Mouse (Mus musculus) liver, embryonic 15.5 days (tissue): ENCODE data around the gene Lgals3. TPM values are rescaled to one million over a fixed set of nuclear protein-coding genes. Genes with fewer than 3 reads are reported as not detected.

Source experiments
- ATAC-seq: fragments of 200-750 bp; cut with Nextera tagmentation; 2 replicates; pipeline ENCODE4 v1.8.0; 2017; ENCODE audit warnings: moderate number of reproducible peaks, mild to moderate bottlenecking, moderate library complexity; ENCODE audit not compliant: insufficient read depth
- H3K27ac ChIP-seq: fragments of 300-500 bp; sonication (generic); replicated peaks from 2 replicates; pipeline ENCODE4 v1.5.1; 2015; ENCODE audit warnings: mild to moderate bottlenecking, inconsistent platforms
- H3K27me3 ChIP-seq: fragments of 300-500 bp; sonication (generic); 2 replicates; pipeline ENCODE4 v1.6.1; 2015; ENCODE audit warnings: mild to moderate bottlenecking, inconsistent platforms
- H3K36me3 ChIP-seq: fragments of 300-500 bp; sonication (generic); replicated peaks from 2 replicates; pipeline ENCODE4 v1.6.1; 2015; ENCODE audit warnings: moderate library complexity, mild to moderate bottlenecking, inconsistent platforms
- H3K4me1 ChIP-seq: fragments of 300-500 bp; sonication (generic); replicated peaks from 2 replicates; pipeline ENCODE4 v1.6.1; 2015; ENCODE audit warnings: inconsistent platforms
- H3K4me2 ChIP-seq: fragments of 300-500 bp; sonication (generic); 2 replicates; pipeline ENCODE4 v1.6.1; 2015; ENCODE audit warnings: moderate library complexity, mild to moderate bottlenecking, inconsistent platforms
- H3K4me3 ChIP-seq: fragments of 300-500 bp; sonication (generic); replicated peaks from 2 replicates; pipeline ENCODE4 v1.5.1; 2015; ENCODE audit warnings: mild to moderate bottlenecking, inconsistent platforms
- H3K9ac ChIP-seq: fragments of 300-500 bp; sonication (generic); 2 replicates; pipeline ENCODE4 v1.6.1; 2015; ENCODE audit warnings: moderate library complexity, mild to moderate bottlenecking, inconsistent platforms
- H3K9me3 ChIP-seq: fragments of 300-500 bp; sonication (generic); replicated peaks from 2 replicates; pipeline ENCODE4 v1.6.1; 2016; ENCODE audit warnings: inconsistent platforms
- WGBS: fragments of 180-500 bp; shearing (Covaris S2); methylation state at CpG from one replicate; pipeline ENCODE4 v1.1.7; 2015; ENCODE audit warnings: mixed read lengths; ENCODE audit not compliant: insufficient replicate concordance; 5-methylcytosine and 5-hydroxymethylcytosine counted together
- polyA plus RNA-seq: library from polyadenylated mRNA; unstranded; fragments of >200 nt; fragmentation: Nextera tagmentation; extraction: Ambion mirVana; gene quantifications from 2 replicates; pipeline ENCODE4 v1.2.1, GENCODE M21; 2015

The Lgals3 gene
- polyA plus RNA-seq, 1 experiment from 2014 or later: 43.1 TPM

DNA sequence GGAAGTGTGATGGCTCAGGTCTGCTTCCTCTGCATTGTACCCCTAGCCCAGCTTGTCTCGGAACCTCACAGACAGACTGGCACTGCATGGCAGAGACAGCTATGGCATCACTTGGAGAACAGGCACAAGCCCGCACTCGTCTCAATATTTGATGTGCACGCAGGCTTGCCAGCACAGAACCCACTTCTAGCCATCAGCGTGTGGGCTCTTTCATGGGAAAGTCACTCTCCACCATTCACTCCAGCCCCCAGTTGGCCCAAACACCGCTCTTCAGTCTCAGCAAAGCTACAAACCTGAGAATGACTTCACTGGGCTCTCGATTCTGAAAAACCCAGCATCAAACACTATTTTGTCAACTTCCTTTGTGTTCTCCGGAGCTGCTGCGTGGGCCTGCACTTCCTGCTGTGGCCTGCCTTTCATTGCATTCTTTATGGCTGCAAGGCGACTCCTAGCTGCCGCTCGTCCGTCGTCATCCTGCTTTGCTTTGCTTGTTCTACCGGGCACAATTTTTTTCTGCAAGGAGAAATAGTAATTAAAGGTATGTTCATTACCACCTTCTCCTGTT lies 28.0 kb downstream of the Lgals3 start:
- WGBS: 89% methylated on average over 15 of the region's 15 CpGs
- Histone ChIP-seq H3K4me2 (no peak overlapping the region), H3K36me3 (peaks cover 100% of the 10 kb centered on the region), H3K27ac (no peak overlapping the region), H3K9ac (no peak overlapping the region), H3K4me1 (no peaks in the 10 kb centered on the region), H3K27me3 (no peaks in the 10 kb centered on the region), H3K4me3 (no peak overlapping the region), H3K9me3 (no peaks in the 10 kb centered on the region)
- no peak for ATAC-seq

DNA sequence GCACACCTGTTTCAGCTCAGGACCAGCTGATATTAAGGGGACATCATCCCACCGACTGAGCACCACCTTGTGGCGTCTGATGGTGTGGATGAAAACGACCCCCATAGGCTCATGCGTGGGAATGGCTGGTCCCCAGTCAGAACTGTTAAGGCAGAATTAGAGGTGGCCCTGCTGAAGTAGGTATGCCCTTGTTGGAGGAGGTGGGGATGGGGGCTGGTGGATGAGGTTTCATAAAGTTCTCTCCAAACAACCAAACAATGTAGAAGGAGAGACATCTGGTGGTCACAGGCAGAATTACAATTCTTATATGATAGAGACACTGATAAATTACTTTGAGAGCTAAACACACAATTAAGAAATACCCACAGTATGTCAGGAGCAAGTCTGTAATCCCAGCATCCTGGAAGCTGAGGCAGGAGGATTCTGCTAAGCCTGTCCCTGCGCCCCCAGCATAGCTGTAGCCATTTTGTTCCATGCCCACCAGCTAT lies 28.7 kb downstream of the Lgals3 start:
- no peak for ATAC-seq
- Histone ChIP-seq H3K4me3 (no peak overlapping the region), H3K4me2 (no peak overlapping the region), H3K9me3 (no peaks in the 10 kb centered on the region), H3K36me3 (peaks cover 100% of the 10 kb centered on the region), H3K9ac (no peak overlapping the region), H3K27me3 (no peaks in the 10 kb centered on the region), H3K4me1 (no peaks in the 10 kb centered on the region), H3K27ac (no peak overlapping the region)
- WGBS: 73% methylated on average over 5 of the region's 5 CpGs

- no peaks in the 10 kb centered on the region for H3K27me3 ChIP-seq
- ATAC-seq: no peak
- peaks cover 100% of the 10 kb centered on the region for H3K36me3 ChIP-seq
- no peak overlapping the region for H3K4me3 ChIP-seq
- H3K9me3 ChIP-seq: no peaks in the 10 kb centered on the region
- 80% methylated on average over 8 of the region's 8 CpGs for WGBS
- H3K4me1 ChIP-seq: 0 out of 2 replicates have a peak, but pooled peaks cover 5% of the 10 kb centered on the region
- H3K9ac ChIP-seq: no peak overlapping the region
- H3K4me2 ChIP-seq: no peak overlapping the region
- H3K27ac ChIP-seq: no peak overlapping the region
These were observed 35.2 kb downstream of the Lgals3 start for GRCm38 (mm10) chr14:47402735-47403134.

GRCm38 (mm10) chr14:47406000-47406399 lies 38.4 kb downstream of the Lgals3 start:
- H3K4me3 ChIP-seq: no peak overlapping the region
- WGBS: 82% methylated on average over 9 of the region's 9 CpGs
- no peak for ATAC-seq
- no peak overlapping the region for H3K4me2 ChIP-seq
- H3K27me3 ChIP-seq: no peaks in the 10 kb centered on the region
- no peak overlapping the region for H3K27ac ChIP-seq
- H3K36me3 ChIP-seq: peaks cover 100% of the 10 kb centered on the region
- H3K9me3 ChIP-seq: no peaks in the 10 kb centered on the region
- no peak overlapping the region for H3K9ac ChIP-seq
- 0 out of 2 replicates have a peak, but pooled peaks cover 5% of the 10 kb centered on the region for H3K4me1 ChIP-seq

DNA sequence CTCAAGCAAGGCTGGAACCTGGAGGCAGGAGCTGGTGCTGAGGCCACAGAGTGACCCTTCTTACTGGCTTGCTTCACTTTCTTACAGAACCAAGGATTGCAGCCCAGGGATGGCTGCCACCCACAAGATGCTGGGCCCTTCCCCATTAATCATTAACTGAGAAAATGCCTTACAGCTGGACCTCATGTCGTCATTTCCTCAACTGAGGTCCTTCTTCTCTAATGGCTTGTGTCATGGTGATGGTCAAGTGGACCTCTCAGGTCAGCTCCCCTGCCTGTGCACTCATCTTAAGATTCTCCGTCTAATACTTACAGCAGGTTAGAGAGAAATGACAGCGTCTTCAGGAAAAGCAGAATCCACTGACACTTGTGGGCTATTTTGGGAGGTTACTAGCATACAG lies 49.8 kb downstream of the Lgals3 start:
- Histone ChIP-seq H3K4me1 (peaks cover 35% of the 10 kb centered on the region), H3K9ac (peak overlapping the region; percentile 67), H3K4me3 (peak overlapping the region; percentile 70), H3K27me3 (no peaks in the 10 kb centered on the region), H3K36me3 (peaks cover 46% of the 10 kb centered on the region), H3K27ac (peak overlapping the region; percentile 84), H3K4me2 (peak overlapping the region; percentile 82), H3K9me3 (no peaks in the 10 kb centered on the region)
- 27% methylated on average over 3 of the region's 3 CpGs for WGBS
- ATAC-seq: no peak

DNA sequence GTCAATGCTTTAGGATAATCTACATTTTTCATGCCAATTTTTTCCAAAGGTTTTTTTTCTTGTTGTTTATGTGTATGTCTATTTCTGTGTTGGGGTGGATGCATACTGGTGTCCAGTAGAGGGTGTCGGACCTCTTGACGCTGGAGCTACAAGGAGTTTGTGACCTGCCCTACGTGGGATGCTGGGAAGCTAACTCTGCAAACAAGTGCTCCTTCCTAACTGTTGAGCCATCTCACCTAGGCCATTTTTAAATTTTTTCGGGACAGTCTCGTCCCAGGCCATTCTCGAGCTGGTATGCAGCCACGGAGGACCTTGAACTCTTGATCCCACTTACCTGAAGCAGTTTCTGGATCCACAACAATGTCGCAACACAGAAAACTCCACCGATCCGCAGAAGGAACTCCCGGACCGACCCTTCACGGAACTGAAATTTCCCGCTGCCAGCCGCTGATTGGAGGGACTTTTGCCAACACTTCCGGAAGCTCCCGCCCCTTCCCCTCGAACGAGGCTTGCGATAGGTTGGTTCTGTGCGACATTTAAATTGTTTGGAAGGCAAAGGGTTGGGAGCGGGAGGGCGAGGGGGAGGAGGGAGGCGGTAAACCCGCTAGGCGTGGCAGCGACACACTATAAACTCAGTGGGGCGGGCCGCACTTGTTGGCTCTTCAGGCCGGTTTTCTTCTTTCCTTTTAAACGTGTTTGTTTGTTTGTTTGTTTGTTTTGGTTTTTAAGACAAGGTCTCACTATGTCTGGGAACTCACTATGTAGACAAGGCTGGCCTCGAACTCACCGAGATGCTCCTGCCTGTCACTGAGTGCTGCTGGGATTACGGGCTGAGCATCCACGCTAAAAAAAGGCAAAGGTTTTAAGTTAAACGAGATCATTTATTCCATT lies 50.5 kb downstream of the Lgals3 start, which contains the start of gene Dlgap5:
Gene Dlgap5 (minus strand): TSS at position 633 of the 891 bp plus-strand sequence.
- H3K9me3 ChIP-seq: no peaks in the 10 kb centered on the region
- peak within 1 kb of the TSS; percentile 70 for H3K4me3 ChIP-seq
- peak; percentile 99 for ATAC-seq
- peak within 1 kb of the TSS; percentile 67 for H3K9ac ChIP-seq
- H3K4me2 ChIP-seq: peak within 1 kb of the TSS; percentile 82
- peaks cover 39% of the 10 kb centered on the region for H3K36me3 ChIP-seq
- H3K27ac ChIP-seq: peak within 1 kb of the TSS; percentile 84
- 2% methylated on average over 36 of the region's 36 CpGs for WGBS
- no peaks in the 10 kb centered on the region for H3K27me3 ChIP-seq
- H3K4me1 ChIP-seq: peaks cover 35% of the 10 kb centered on the region

GRCm38 (mm10) chr14:47418666-47418991 lies 51.1 kb downstream of the Lgals3 start:
- peaks cover 33% of the 10 kb centered on the region for H3K36me3 ChIP-seq
- peak overlapping the region; percentile 84 for H3K27ac ChIP-seq
- peak overlapping the region; percentile 67 for H3K9ac ChIP-seq
- peak overlapping the region; percentile 82 for H3K4me2 ChIP-seq
- 32% methylated on average over 5 of the region's 5 CpGs for WGBS
- H3K4me1 ChIP-seq: peaks cover 35% of the 10 kb centered on the region
- no peak for ATAC-seq
- no peaks in the 10 kb centered on the region for H3K27me3 ChIP-seq
- H3K4me3 ChIP-seq: peak overlapping the region; percentile 70
- no peaks in the 10 kb centered on the region for H3K9me3 ChIP-seq

- ATAC-seq: no peak
- peaks cover 28% of the 10 kb centered on the region for H3K36me3 ChIP-seq
- WGBS: 67% methylated on average over 9 of the region's 9 CpGs
- peak overlapping the region; percentile 82 for H3K4me2 ChIP-seq
- peak overlapping the region; percentile 70 for H3K4me3 ChIP-seq
- H3K27me3 ChIP-seq: no peaks in the 10 kb centered on the region
- peaks cover 35% of the 10 kb centered on the region for H3K4me1 ChIP-seq
- H3K9me3 ChIP-seq: no peaks in the 10 kb centered on the region
- H3K9ac ChIP-seq: peak overlapping the region; percentile 67; the same call in 1 of the 2 replicates
- H3K27ac ChIP-seq: peak overlapping the region; percentile 84
These were observed 51.6 kb downstream of the Lgals3 start for GRCm38 (mm10) chr14:47419034-47419625.

- H3K4me3 ChIP-seq: no peak overlapping the region
- no peaks in the 10 kb centered on the region for H3K27me3 ChIP-seq
- 0 out of 2 replicates have a peak overlapping the region, but pooled peaks have one; percentile 84 for H3K27ac ChIP-seq
- H3K36me3 ChIP-seq: peaks cover 22% of the 10 kb centered on the region
- ATAC-seq: no peak
- no peak overlapping the region for H3K9ac ChIP-seq
- H3K4me2 ChIP-seq: no peak overlapping the region
- H3K9me3 ChIP-seq: no peaks in the 10 kb centered on the region
- WGBS: 85% methylated on average over 24 of the region's 24 CpGs
- H3K4me1 ChIP-seq: peaks cover 35% of the 10 kb centered on the region
These were observed 52.2 kb downstream of the Lgals3 start for GRCm38 (mm10) chr14:47419723-47420276.

- no peaks in the 10 kb centered on the region for H3K27me3 ChIP-seq
- WGBS: 32% methylated on average over 2 of the region's 2 CpGs
- ATAC-seq: no peak
- H3K4me3 ChIP-seq: no peak overlapping the region
- peaks cover 3% of the 10 kb centered on the region; the same call in 1 of the 2 replicates for H3K36me3 ChIP-seq
- H3K9me3 ChIP-seq: no peaks in the 10 kb centered on the region
- no peak overlapping the region for H3K27ac ChIP-seq
- peaks cover 23% of the 10 kb centered on the region for H3K4me1 ChIP-seq
- no peak overlapping the region for H3K9ac ChIP-seq
- no peak overlapping the region for H3K4me2 ChIP-seq
These were observed 54.1 kb downstream of the Lgals3 start for GRCm38 (mm10) chr14:47421606-47422005.

DNA sequence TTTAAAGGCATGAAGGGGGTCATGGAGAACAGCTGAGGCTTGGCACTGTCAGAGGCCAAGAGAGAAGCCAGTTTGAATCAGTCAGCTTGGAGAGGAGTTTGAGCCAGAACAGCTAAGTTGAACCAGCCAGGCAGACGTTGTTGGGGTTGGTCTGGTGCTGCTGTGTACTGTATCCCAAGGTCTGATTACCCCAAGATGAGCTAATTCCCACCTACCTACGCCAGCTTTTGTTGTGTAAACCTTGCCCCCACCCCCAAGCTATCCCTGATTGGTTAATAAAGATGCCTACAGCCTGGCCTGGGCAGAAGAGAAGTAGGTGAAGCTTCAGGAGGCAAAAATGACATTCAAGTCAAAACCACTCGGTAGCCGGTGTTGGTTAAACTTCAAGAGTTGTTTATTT lies 54.9 kb downstream of the Lgals3 start:
- no peak for ATAC-seq
- H3K36me3 ChIP-seq: no peaks in the 10 kb centered on the region
- WGBS: 61% methylated on average over 4 of the region's 4 CpGs
- H3K4me2 ChIP-seq: no peak overlapping the region
- no peaks in the 10 kb centered on the region for H3K27me3 ChIP-seq
- no peak overlapping the region for H3K4me3 ChIP-seq
- H3K4me1 ChIP-seq: peaks cover 14% of the 10 kb centered on the region
- no peak overlapping the region for H3K27ac ChIP-seq
- no peak overlapping the region for H3K9ac ChIP-seq
- H3K9me3 ChIP-seq: no peaks in the 10 kb centered on the region
